Mouse (Mus musculus) neural tube, embryonic 14.5 days (tissue): ENCODE measurements around the gene Cdkl5. TPM values are rescaled to one million over a fixed set of nuclear protein-coding genes. Genes with fewer than 3 reads are reported as not detected.

Experiments used
- ATAC-seq: fragments of 200-750 bp; cut with Nextera tagmentation; 2 replicates; pipeline ENCODE4 v1.8.0; 2017; ENCODE audit warnings: low read depth, mild to moderate bottlenecking, moderate TSS enrichment, moderate library complexity
- H3K27ac ChIP-seq: fragments of 300-500 bp; sonication (generic); 2 replicates; pipeline ENCODE4 v1.5.1; 2014; ENCODE audit warnings: low read depth, mild to moderate bottlenecking, control low read depth, low read length, moderate library complexity, mixed read lengths
- H3K27me3 ChIP-seq: fragments of 300-500 bp; sonication (generic); 2 replicates; pipeline ENCODE4 v1.6.1; 2014; ENCODE audit warnings: low read length; ENCODE audit not compliant: control insufficient read depth, insufficient read depth
- H3K36me3 ChIP-seq: fragments of 300-500 bp; sonication (generic); 2 replicates; pipeline ENCODE4 v1.6.1; 2014; ENCODE audit warnings: low read length, mixed read lengths; ENCODE audit not compliant: control insufficient read depth, insufficient read depth
- H3K4me1 ChIP-seq: fragments of 300-500 bp; sonication (generic); 2 replicates; pipeline ENCODE4 v1.6.1; 2014; ENCODE audit warnings: low read length; ENCODE audit not compliant: control insufficient read depth, insufficient read depth
- H3K4me2 ChIP-seq: fragments of 300-500 bp; sonication (generic); 2 replicates; pipeline ENCODE4 v1.6.1; 2014; ENCODE audit warnings: mild to moderate bottlenecking, low read depth, low read length, control low read depth
- H3K4me3 ChIP-seq: fragments of 300-500 bp; sonication (generic); 2 replicates; pipeline ENCODE4 v1.5.1; 2014; ENCODE audit warnings: low read depth, low read length, control low read depth, mixed read lengths
- H3K9ac ChIP-seq: fragments of 300-500 bp; sonication (generic); replicated peaks from 2 replicates; pipeline ENCODE4 v1.6.1; 2014; ENCODE audit warnings: low read depth, mild to moderate bottlenecking, control low read depth, low read length, mixed read lengths
- H3K9me3 ChIP-seq: fragments of 300-500 bp; sonication (generic); 2 replicates; pipeline ENCODE4 v1.6.1; 2016; ENCODE audit warnings: low read length; ENCODE audit not compliant: control insufficient read depth
- WGBS: fragments of 180-500 bp; shearing (Covaris S2); extraction: QIAGEN DNeasy Blood & Tissue Kit; methylation state at CpG from one replicate; pipeline ENCODE4 v1.1.7; 2014; 5-methylcytosine and 5-hydroxymethylcytosine counted together
- polyA plus RNA-seq: library from polyadenylated mRNA; unstranded; fragments of >200 nt; fragmentation: Nextera tagmentation; extraction: Ambion mirVana; gene quantifications from 2 replicates; pipeline ENCODE4 v1.2.1, GENCODE M21; 2014

The Cdkl5 gene
- polyA plus RNA-seq, 1 experiment from 2014 or later, result 10.7 TPM

DNA sequence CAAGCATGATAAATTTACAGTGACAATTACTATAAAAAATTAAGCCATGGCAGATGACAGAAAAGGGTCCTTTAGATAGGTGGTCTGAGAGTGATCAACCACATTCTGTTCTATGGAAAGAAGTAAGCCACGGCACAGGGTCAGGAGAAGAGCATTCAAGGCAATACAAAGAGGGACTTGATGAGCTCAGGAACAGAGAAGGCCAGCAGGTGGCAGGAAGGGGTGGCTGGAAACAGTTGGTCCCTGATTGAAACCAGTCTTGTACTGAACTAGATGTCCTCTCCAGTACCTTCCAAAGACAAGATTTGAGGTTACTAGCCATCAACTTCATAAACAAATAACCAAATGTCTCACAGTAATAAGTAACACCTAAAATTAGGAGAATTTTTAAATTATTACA lies 59.0 kb downstream of the Cdkl5 start:
- Histone ChIP-seq H3K27ac (no peak overlapping the region), H3K36me3 (no peaks in the 10 kb centered on the region), H3K9ac (no peak overlapping the region), H3K4me1 (no peaks in the 10 kb centered on the region), H3K4me2 (no peak overlapping the region), H3K9me3 (no peaks in the 10 kb centered on the region), H3K27me3 (no peaks in the 10 kb centered on the region), H3K4me3 (no peak overlapping the region)
- WGBS, result 34% methylated on average over 1 of the region's 1 CpGs
- no peak for ATAC-seq

DNA sequence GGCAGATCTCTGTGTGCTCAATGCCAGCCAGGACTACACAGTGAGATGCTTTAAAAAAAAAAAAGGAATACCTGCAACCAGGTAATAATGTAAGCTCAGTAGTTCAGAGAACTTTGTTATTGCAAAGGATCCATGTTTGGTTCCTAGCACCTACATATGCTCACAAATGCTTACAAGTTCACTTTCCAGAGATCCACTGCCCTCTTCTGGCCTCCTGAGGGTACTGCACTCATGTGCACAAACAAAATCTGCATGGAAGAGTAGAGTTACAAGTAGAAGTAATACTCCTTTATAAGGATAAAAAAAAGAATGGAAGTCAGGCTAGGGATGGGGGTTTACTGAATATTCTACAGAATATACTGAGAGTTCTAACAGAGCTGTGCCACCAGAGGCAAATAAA lies 63.8 kb downstream of the Cdkl5 start:
- no peaks in the 10 kb centered on the region for H3K27me3 ChIP-seq
- no peak overlapping the region for H3K4me2 ChIP-seq
- no peaks in the 10 kb centered on the region for H3K36me3 ChIP-seq
- no peak overlapping the region for H3K4me3 ChIP-seq
- no peaks in the 10 kb centered on the region for H3K9me3 ChIP-seq
- H3K9ac ChIP-seq, result no peak overlapping the region
- no peak for ATAC-seq
- no peak overlapping the region for H3K27ac ChIP-seq
- no peaks in the 10 kb centered on the region for H3K4me1 ChIP-seq

DNA sequence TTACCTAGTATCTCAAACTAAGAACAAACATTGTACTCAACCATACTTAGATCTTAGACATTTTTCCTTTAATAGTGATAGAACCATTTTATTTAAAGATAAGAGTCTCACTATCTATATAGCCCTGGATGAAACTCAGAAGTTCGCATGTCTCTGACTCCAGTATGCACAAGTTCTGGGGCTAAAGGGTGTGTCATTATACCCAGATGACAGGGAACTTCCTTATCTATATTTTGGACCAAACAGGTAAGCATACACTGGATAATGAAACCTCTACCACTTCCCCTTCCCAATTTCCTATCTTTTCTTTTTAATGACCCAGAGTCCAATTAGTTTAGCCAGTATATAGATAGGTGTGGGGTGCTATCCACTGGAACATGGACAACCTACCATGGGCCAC lies 65.6 kb downstream of the Cdkl5 start:
- no peaks in the 10 kb centered on the region for H3K36me3 ChIP-seq
- no peaks in the 10 kb centered on the region for H3K4me1 ChIP-seq
- ATAC-seq, result no peak
- no peak overlapping the region for H3K27ac ChIP-seq
- no peak overlapping the region for H3K4me2 ChIP-seq
- H3K4me3 ChIP-seq, result no peak overlapping the region
- WGBS, result 91% methylated on average over 1 of the region's 1 CpGs
- H3K27me3 ChIP-seq, result no peaks in the 10 kb centered on the region
- no peaks in the 10 kb centered on the region for H3K9me3 ChIP-seq
- no peak overlapping the region for H3K9ac ChIP-seq

DNA sequence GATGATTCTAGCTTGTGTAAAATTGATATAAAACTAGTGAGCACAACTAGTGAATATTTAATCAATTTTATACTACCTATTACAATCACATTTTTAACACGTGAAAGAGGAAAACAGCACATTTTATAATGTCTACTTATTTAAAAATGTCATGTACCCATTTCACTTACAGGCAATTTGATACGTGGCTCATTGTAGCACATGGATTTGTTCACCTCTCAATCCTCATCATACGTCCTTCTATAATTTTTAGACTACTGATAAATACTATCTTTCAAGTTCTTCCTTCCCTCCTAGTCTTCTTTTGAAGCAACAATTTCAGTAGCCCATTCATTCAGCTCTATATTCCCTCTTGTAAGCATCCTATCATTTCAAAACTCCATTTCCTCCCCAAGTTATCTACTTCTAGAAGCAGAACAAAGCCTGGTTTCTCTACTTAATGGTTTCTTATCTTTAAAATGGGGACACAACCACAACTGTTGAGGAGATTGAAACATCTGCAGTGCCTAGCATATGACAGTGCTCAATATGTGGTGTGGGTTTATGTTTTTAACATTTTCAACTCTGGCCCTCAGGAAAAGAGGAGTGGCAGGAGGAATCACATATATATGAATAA lies 75.4 kb downstream of the Cdkl5 start:
- H3K4me3 ChIP-seq, result no peak overlapping the region
- H3K36me3 ChIP-seq, result no peaks in the 10 kb centered on the region
- ATAC-seq, result no peak
- H3K4me1 ChIP-seq, result no peaks in the 10 kb centered on the region
- WGBS, result 89% methylated on average over 3 of the region's 3 CpGs
- H3K27me3 ChIP-seq, result no peaks in the 10 kb centered on the region
- no peak overlapping the region for H3K9ac ChIP-seq
- no peaks in the 10 kb centered on the region for H3K9me3 ChIP-seq
- H3K4me2 ChIP-seq, result no peak overlapping the region
- H3K27ac ChIP-seq, result no peak overlapping the region

DNA sequence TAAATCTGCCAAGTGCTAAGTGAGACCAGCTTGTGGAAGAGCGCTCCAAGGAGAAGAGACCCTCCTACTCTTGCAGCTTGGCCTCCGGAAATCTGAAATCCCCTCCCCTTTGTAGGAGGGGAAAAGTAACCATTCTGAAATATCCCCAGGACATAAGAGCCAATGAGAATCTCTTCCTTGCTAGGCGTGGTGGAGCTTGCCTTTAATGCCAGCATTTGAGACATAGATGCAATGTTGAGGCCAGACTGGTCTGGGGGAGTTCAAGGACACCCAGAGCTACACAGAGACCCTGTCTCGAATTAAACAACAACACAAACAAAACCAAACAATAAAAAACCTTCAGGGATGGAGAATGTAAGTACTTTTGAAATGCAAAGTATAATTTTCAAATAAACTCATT lies 87.6 kb downstream of the Cdkl5 start, which contains the start of gene Gja6:
Gene Gja6, minus strand, starts transcription at position 101 of the 400 bp plus-strand sequence.
- H3K4me2 ChIP-seq, result no peak within 1 kb of the TSS
- no peak within 1 kb of the TSS for H3K9ac ChIP-seq
- 77% methylated on average over 4 of the region's 4 CpGs for WGBS
- H3K4me3 ChIP-seq, result no peak within 1 kb of the TSS
- no peaks in the 10 kb centered on the region for H3K4me1 ChIP-seq
- H3K36me3 ChIP-seq, result no peaks in the 10 kb centered on the region
- no peaks in the 10 kb centered on the region for H3K27me3 ChIP-seq
- no peaks in the 10 kb centered on the region for H3K9me3 ChIP-seq
- H3K27ac ChIP-seq, result no peak within 1 kb of the TSS
- no peak for ATAC-seq

DNA sequence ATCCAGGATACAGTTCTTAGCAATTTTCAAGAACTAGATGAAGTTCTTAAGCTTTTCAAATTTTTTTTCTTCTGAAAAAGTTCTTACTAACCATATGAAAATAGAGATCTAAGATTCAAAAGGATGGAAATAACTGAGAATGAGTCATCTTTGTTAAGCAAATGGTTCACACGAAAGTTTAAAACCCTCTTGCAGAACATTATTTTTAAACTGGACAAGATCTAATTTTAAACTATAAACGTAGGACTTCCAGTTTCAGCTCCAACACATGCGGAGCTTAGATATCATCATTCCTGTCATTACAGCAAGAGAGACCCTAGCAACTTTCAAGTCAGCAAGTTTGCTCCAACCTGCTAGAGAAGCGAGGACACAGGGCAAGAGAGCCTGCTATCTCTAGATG lies 88.0 kb downstream of the Cdkl5 start:
- H3K9ac ChIP-seq, result no peak overlapping the region
- no peaks in the 10 kb centered on the region for H3K36me3 ChIP-seq
- no peak for ATAC-seq
- H3K4me2 ChIP-seq, result no peak overlapping the region
- H3K4me1 ChIP-seq, result no peaks in the 10 kb centered on the region
- WGBS, result 93% methylated on average over 4 of the region's 4 CpGs
- H3K9me3 ChIP-seq, result no peaks in the 10 kb centered on the region
- H3K27ac ChIP-seq, result no peak overlapping the region
- no peak overlapping the region for H3K4me3 ChIP-seq
- no peaks in the 10 kb centered on the region for H3K27me3 ChIP-seq

DNA sequence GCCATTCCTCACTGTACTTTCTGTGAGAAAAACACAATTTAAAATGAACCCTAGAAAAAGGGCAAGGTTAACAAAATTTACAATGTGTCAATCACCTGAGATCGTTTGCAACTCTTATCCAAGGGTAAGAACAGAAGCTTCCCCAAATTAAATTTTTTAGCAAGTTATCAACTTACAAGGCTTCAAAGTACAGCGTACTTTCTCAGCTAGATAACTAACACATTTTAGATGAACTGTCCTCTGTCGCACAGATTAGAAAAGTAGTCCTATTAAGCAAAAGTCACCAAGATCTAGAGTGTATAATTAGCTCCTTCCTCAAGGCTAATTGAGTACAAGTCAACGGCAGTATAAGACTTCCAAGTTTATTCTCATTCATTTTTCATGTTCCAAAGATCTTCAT lies 88.6 kb downstream of the Cdkl5 start:
- Histone ChIP-seq H3K4me2 (no peak overlapping the region), H3K4me3 (no peak overlapping the region), H3K27me3 (no peaks in the 10 kb centered on the region), H3K4me1 (no peaks in the 10 kb centered on the region), H3K9me3 (no peaks in the 10 kb centered on the region), H3K9ac (no peak overlapping the region), H3K36me3 (no peaks in the 10 kb centered on the region), H3K27ac (no peak overlapping the region)
- WGBS, result 80% methylated on average over 4 of the region's 4 CpGs
- no peak for ATAC-seq

DNA sequence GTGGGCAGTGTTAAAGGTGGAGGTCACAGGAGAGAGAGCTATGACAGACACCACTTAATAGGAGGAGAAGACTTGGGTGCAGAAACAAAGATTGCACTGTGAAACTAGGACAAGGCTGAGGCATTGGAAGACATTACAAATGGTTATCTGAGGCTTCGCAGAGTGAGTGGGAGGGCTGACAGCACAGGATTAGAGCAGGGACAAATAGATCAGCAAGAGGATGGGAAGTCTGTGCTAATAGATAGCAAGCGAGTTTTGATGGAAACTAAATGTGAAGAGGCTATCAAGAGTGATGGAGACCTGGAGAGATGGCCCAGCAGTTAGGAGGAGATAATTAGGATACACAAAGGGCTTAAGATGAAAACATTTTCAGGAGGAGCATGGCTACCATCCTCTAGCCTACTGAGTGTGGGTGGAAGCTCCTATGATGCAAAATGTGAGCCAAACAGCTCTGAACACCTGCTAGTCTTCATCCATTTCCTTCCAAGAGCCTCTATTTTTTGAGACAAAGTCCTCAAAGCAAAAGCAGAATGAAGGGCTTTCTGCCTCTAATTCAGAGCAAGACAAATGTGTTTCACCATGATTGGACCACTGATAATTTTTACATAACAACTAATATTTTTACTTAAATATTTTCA lies 89.3 kb downstream of the Cdkl5 start:
- ATAC-seq, result no peak
- 76% methylated on average over 2 of the region's 2 CpGs for WGBS
- H3K9me3 ChIP-seq, result no peaks in the 10 kb centered on the region
- no peak overlapping the region for H3K4me2 ChIP-seq
- no peaks in the 10 kb centered on the region for H3K27me3 ChIP-seq
- H3K4me1 ChIP-seq, result no peaks in the 10 kb centered on the region
- H3K36me3 ChIP-seq, result no peaks in the 10 kb centered on the region
- H3K27ac ChIP-seq, result no peak overlapping the region
- H3K4me3 ChIP-seq, result no peak overlapping the region
- H3K9ac ChIP-seq, result no peak overlapping the region

DNA sequence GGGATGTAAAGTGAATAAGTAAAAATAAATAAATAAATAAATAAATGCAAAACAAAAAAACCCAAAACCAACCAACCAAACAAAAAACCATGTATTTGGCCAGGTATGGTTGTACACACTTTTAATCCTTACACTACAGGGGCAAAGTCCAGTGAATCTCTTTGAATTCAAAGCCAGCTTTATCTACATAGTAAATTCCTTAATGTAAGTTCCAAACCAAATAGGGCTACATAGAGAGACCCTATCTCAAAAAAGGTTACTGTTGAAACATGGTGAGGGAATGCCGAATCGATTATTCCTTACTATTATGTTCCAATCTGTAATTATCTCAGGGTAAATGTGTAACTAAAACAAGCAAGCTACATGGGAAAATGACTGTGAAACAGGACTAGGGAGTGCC lies 93.4 kb downstream of the Cdkl5 start:
- no peak for ATAC-seq
- Histone ChIP-seq H3K27ac (no peak overlapping the region), H3K4me2 (no peak overlapping the region), H3K4me1 (no peaks in the 10 kb centered on the region), H3K27me3 (no peaks in the 10 kb centered on the region), H3K9ac (no peak overlapping the region), H3K36me3 (no peaks in the 10 kb centered on the region), H3K4me3 (no peak overlapping the region), H3K9me3 (no peaks in the 10 kb centered on the region)
- WGBS, result 96% methylated on average over 2 of the region's 2 CpGs
